Mouse (Mus musculus): ENCODE results near the gene Tmem50a. TPM values are rescaled to one million over a fixed set of nuclear protein-coding genes. Genes with fewer than 3 reads are reported as not detected.

Tmem50a gene
- polyA plus RNA-seq, 1 experiment, result 121 TPM

- TF ChIP-seq SRF (IDR thresholded peaks at IDR 0.05; ENCODE audit: control insufficient read depth, insufficient read length, low read depth), result no peak
- TF ChIP-seq TCF12 (IDR thresholded peaks at IDR 0.05; ENCODE audit: insufficient read depth, poor library complexity, severe bottlenecking), result no peak
- TF ChIP-seq MAX (IDR thresholded peaks at IDR 0.05; ENCODE audit: low read depth), result no peak
- TF ChIP-seq POLR2A (IDR thresholded peaks at IDR 0.05; ENCODE audit: insufficient read length, low read depth), result peak; percentile 57
- peak; percentile 49 for TF ChIP-seq POLR2AphosphoS2 (IDR thresholded peaks at IDR 0.05; ENCODE audit: insufficient read length, low read depth)
- Histone ChIP-seq H3K4me3 (peak overlapping the region; percentile 79), H3K27me3 (ENCODE audit: control insufficient read depth, insufficient read depth, insufficient read length) (no peaks in the 10 kb centered on the region), H3K36me3 (ENCODE audit: control insufficient read depth, insufficient read depth) (peaks cover 34% of the 10 kb centered on the region), H3K79me2 (ENCODE audit: control insufficient read depth, insufficient read depth) (peaks cover 33% of the 10 kb centered on the region), H3K4me2 (ENCODE audit: low read depth) (peak overlapping the region; percentile 84), H3ac (ENCODE audit: control insufficient read depth, insufficient read length) (peak overlapping the region; percentile 94)
Measured at GRCm38 (mm10) chr4:134922925-134923244, 8.1 kb upstream of the Tmem50a start.

- peak overlapping the region; percentile 79 for H3K4me3 ChIP-seq
- peaks cover 33% of the 10 kb centered on the region for H3K79me2 ChIP-seq (ENCODE audit: control insufficient read depth, insufficient read depth)
- H3K36me3 ChIP-seq (ENCODE audit: control insufficient read depth, insufficient read depth), result peaks cover 29% of the 10 kb centered on the region
- H3ac ChIP-seq (ENCODE audit: control insufficient read depth, insufficient read length), result peak overlapping the region; percentile 94
- TF ChIP-seq MYOD1 (IDR thresholded peaks at IDR 0.05; ENCODE audit: control insufficient read depth in 1 of 3, insufficient read length in 2 of 3, low read depth in 2 of 3), result no peak
- no peak for TF ChIP-seq SRF (IDR thresholded peaks at IDR 0.05; ENCODE audit: control insufficient read depth, insufficient read length, low read depth)
- TF ChIP-seq CEBPB (IDR thresholded peaks at IDR 0.05; ENCODE audit: insufficient read depth, poor library complexity, severe bottlenecking), result no peak
- no peak for TF ChIP-seq MYOG (IDR thresholded peaks at IDR 0.05; ENCODE audit: control insufficient read depth in 1 of 3, insufficient read depth in 1 of 3, insufficient read length in 2 of 3, low read depth in 2 of 3)
- H3K4me2 ChIP-seq (ENCODE audit: low read depth), result peak overlapping the region; percentile 84
- H3K27me3 ChIP-seq (ENCODE audit: control insufficient read depth, insufficient read depth, insufficient read length), result no peaks in the 10 kb centered on the region
Measured at GRCm38 (mm10) chr4:134922111-134922924, 7.5 kb upstream of the Tmem50a start.

- no peaks in the 10 kb centered on the region for H3K27me3 ChIP-seq (ENCODE audit: control insufficient read depth, insufficient read depth, insufficient read length)
- no peak overlapping the region for H3ac ChIP-seq (ENCODE audit: control insufficient read depth, insufficient read length)
- no peak overlapping the region for H3K4me2 ChIP-seq (ENCODE audit: low read depth)
- peaks cover 23% of the 10 kb centered on the region for H3K36me3 ChIP-seq (ENCODE audit: control insufficient read depth, insufficient read depth)
- H3K79me2 ChIP-seq (ENCODE audit: control insufficient read depth, insufficient read depth), result peaks cover 29% of the 10 kb centered on the region
- TF ChIP-seq MYOD1 (IDR thresholded peaks at IDR 0.05; ENCODE audit: control insufficient read depth in 1 of 3, insufficient read length in 2 of 3, low read depth in 2 of 3), result no peak
- no peak for TF ChIP-seq SRF (IDR thresholded peaks at IDR 0.05; ENCODE audit: control insufficient read depth, insufficient read length, low read depth)
- TF ChIP-seq POLR2A (IDR thresholded peaks at IDR 0.05; ENCODE audit: insufficient read length, low read depth), result no peak
- TF ChIP-seq TCF3 (IDR thresholded peaks at IDR 0.05; ENCODE audit: insufficient read length, low read depth), result no peak
- TF ChIP-seq MYOG (IDR thresholded peaks at IDR 0.05; ENCODE audit: control insufficient read depth in 1 of 3, insufficient read depth in 1 of 3, insufficient read length in 2 of 3, low read depth in 2 of 3), result no peak
- TF ChIP-seq POLR2AphosphoS2 (IDR thresholded peaks at IDR 0.05; ENCODE audit: insufficient read length, low read depth), result no peak
- TF ChIP-seq REST (IDR thresholded peaks at IDR 0.05; ENCODE audit: insufficient read depth, insufficient read length), result no peak
- TF ChIP-seq TCF12 (IDR thresholded peaks at IDR 0.05; ENCODE audit: insufficient read depth, poor library complexity, severe bottlenecking), result no peak
- TF ChIP-seq CEBPB (IDR thresholded peaks at IDR 0.05; ENCODE audit: insufficient read depth, poor library complexity, severe bottlenecking), result no peak
- no peak for TF ChIP-seq MAX (IDR thresholded peaks at IDR 0.05; ENCODE audit: low read depth)
- no peak for TF ChIP-seq USF1 (IDR thresholded peaks at IDR 0.05; ENCODE audit: low read depth)
- TF ChIP-seq E2F4 (IDR thresholded peaks at IDR 0.05; ENCODE audit: insufficient read depth), result no peak
- H3K4me3 ChIP-seq, result no peak overlapping the region
Measured at GRCm38 (mm10) chr4:134921703-134922102, 6.9 kb upstream of the Tmem50a start.

GRCm38 (mm10) chr4:134920631-134921030 lies 5.8 kb upstream of the Tmem50a start:
- H3K36me3 ChIP-seq (ENCODE audit: control insufficient read depth, insufficient read depth), result peaks cover 12% of the 10 kb centered on the region
- H3K79me2 ChIP-seq (ENCODE audit: control insufficient read depth, insufficient read depth), result peaks cover 19% of the 10 kb centered on the region
- H3K4me3 ChIP-seq, result no peak overlapping the region
- no peaks in the 10 kb centered on the region for H3K27me3 ChIP-seq (ENCODE audit: control insufficient read depth, insufficient read depth, insufficient read length)
- no peak overlapping the region for H3ac ChIP-seq (ENCODE audit: control insufficient read depth, insufficient read length)
- TF ChIP-seq USF1 (IDR thresholded peaks at IDR 0.05; ENCODE audit: low read depth), result no peak
- no peak for TF ChIP-seq REST (IDR thresholded peaks at IDR 0.05; ENCODE audit: insufficient read depth, insufficient read length)
- TF ChIP-seq TCF3 (IDR thresholded peaks at IDR 0.05; ENCODE audit: insufficient read length, low read depth), result no peak
- no peak for TF ChIP-seq POLR2AphosphoS2 (IDR thresholded peaks at IDR 0.05; ENCODE audit: insufficient read length, low read depth)
- no peak for TF ChIP-seq CEBPB (IDR thresholded peaks at IDR 0.05; ENCODE audit: insufficient read depth, poor library complexity, severe bottlenecking)
- TF ChIP-seq TCF12 (IDR thresholded peaks at IDR 0.05; ENCODE audit: insufficient read depth, poor library complexity, severe bottlenecking), result no peak
- TF ChIP-seq POLR2A (IDR thresholded peaks at IDR 0.05; ENCODE audit: insufficient read length, low read depth), result no peak
- TF ChIP-seq SRF (IDR thresholded peaks at IDR 0.05; ENCODE audit: control insufficient read depth, insufficient read length, low read depth), result no peak
- TF ChIP-seq E2F4 (IDR thresholded peaks at IDR 0.05; ENCODE audit: insufficient read depth), result no peak
- no peak for TF ChIP-seq MYOD1 (IDR thresholded peaks at IDR 0.05; ENCODE audit: control insufficient read depth in 1 of 3, insufficient read length in 2 of 3, low read depth in 2 of 3)
- TF ChIP-seq MAX (IDR thresholded peaks at IDR 0.05; ENCODE audit: low read depth), result no peak
- TF ChIP-seq MYOG (IDR thresholded peaks at IDR 0.05; ENCODE audit: control insufficient read depth in 1 of 3, insufficient read depth in 1 of 3, insufficient read length in 2 of 3, low read depth in 2 of 3), result no peak
- H3K4me2 ChIP-seq (ENCODE audit: low read depth), result no peak overlapping the region

All from myocyte (in vitro differentiated cells).